Mouse (Mus musculus): ENCODE measurements around the gene 4930412O13Rik.

4930412O13Rik gene

GRCm38 (mm10) chr2:9881051-9881591 lies at the start of gene 4930412O13Rik:
4930412O13Rik (plus strand) TSS chr2:9881252.
- DNase-seq (ENCODE audit: low spot score in 2 of 2): no peak

- DNase-seq (ENCODE audit: low spot score in 2 of 2): no peak
These were observed 47.3 kb upstream of the 4930412O13Rik start for GRCm38 (mm10) chr2:9833712-9834111.

- no peak for DNase-seq (ENCODE audit: low spot score in 2 of 2)
These were observed 45.9 kb upstream of the 4930412O13Rik start for GRCm38 (mm10) chr2:9835195-9835594.

GRCm38 (mm10) chr2:9852851-9853576 lies 28.0 kb upstream of the 4930412O13Rik start:
- no peak for DNase-seq (ENCODE audit: low spot score in 2 of 2)

GRCm38 (mm10) chr2:9855861-9856260 lies 25.2 kb upstream of the 4930412O13Rik start:
- DNase-seq (ENCODE audit: low spot score in 2 of 2): no peak

- no peak for DNase-seq (ENCODE audit: low spot score in 2 of 2)
These were observed 20.4 kb upstream of the 4930412O13Rik start for GRCm38 (mm10) chr2:9860698-9861097.

GRCm38 (mm10) chr2:9867092-9867825 lies 13.8 kb upstream of the 4930412O13Rik start:
- no peak for DNase-seq (ENCODE audit: low spot score in 2 of 2)

GRCm38 (mm10) chr2:9871141-9871716 lies 9.8 kb upstream of the 4930412O13Rik start:
- no peak for DNase-seq (ENCODE audit: low spot score in 2 of 2)

GRCm38 (mm10) chr2:9871798-9872197 lies 9.3 kb upstream of the 4930412O13Rik start:
- no peak for DNase-seq (ENCODE audit: low spot score in 2 of 2)

- DNase-seq (ENCODE audit: low spot score in 2 of 2): no peak
These were observed 8.4 kb upstream of the 4930412O13Rik start for GRCm38 (mm10) chr2:9872682-9873081.

- no peak for DNase-seq (ENCODE audit: low spot score in 2 of 2)
These were observed 7.3 kb upstream of the 4930412O13Rik start for GRCm38 (mm10) chr2:9873757-9874156.

- DNase-seq (ENCODE audit: low spot score in 2 of 2): no peak
These were observed 6.4 kb upstream of the 4930412O13Rik start for GRCm38 (mm10) chr2:9874467-9875219.

- no peak for DNase-seq (ENCODE audit: low spot score in 2 of 2)
These were observed 5.8 kb upstream of the 4930412O13Rik start for GRCm38 (mm10) chr2:9875220-9875619.

- no peak for DNase-seq (ENCODE audit: low spot score in 2 of 2)
These were observed 5.2 kb upstream of the 4930412O13Rik start for GRCm38 (mm10) chr2:9875676-9876357.

GRCm38 (mm10) chr2:9876621-9877325 lies 4.3 kb upstream of the 4930412O13Rik start:
- no peak for DNase-seq (ENCODE audit: low spot score in 2 of 2)

GRCm38 (mm10) chr2:9877326-9877690 lies 3.7 kb upstream of the 4930412O13Rik start:
- DNase-seq (ENCODE audit: low spot score in 2 of 2): no peak

GRCm38 (mm10) chr2:9877966-9878563 lies 3.0 kb upstream of the 4930412O13Rik start:
- DNase-seq (ENCODE audit: low spot score in 2 of 2): no peak

GRCm38 (mm10) chr2:9878564-9879081 lies 2.4 kb upstream of the 4930412O13Rik start:
- DNase-seq (ENCODE audit: low spot score in 2 of 2): no peak

GRCm38 (mm10) chr2:9879092-9879491 lies 2.0 kb upstream of the 4930412O13Rik start:
- no peak for DNase-seq (ENCODE audit: low spot score in 2 of 2)

- DNase-seq (ENCODE audit: low spot score in 2 of 2): peak; percentile 81 to 82
These were observed 1.6 kb upstream of the 4930412O13Rik start for GRCm38 (mm10) chr2:9879493-9879892.

All from right cerebral cortex, postnatal 10 days (tissue).